Mouse (Mus musculus) adrenal gland (tissue): ENCODE results near the gene Mvk.

ENCODE experiments used
- intact Hi-C: fragments of 180-260 bp; cut with DNase I; formaldehyde crosslinking; loops from one replicate; pipeline ENCODE4 v1.15.1; 2025
- microRNA-seq, 2 experiments: library from miRNA; unstranded; fragments of <30 nt; microRNA quantifications; one replicate each; pipeline ENCODE4; 2019

The Mvk gene

DNA sequence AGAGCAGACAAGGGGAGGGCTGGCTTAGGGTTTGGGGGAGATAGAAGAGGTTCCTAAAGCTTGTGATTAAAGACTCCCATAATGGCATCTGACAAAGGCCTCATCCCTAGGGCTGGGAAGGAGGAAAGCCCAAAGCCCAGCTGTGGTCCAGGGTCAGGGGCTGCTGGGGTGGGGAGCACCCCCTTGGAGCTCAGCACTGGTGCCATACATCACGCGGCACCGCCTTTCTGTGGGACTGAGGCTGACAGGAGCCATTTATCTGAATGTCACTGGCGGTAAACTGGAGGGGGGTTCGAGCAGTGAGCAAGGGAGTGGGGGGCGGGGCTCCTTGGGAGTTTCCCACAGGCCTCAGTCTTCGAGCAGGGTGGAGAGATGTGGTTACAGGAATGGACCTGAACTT lies 65.4 kb downstream of the Mvk start:
- intact Hi-C loops, result no loop called here

Small RNA genes within 50 kb of the gene (microRNA-seq; reads per million reads assigned to microRNA genes)
- gene Mir7027, result 0 reads per million in 2 experiments
